Mouse (Mus musculus) neural tube, embryonic 11.5 days (tissue): ENCODE data around the gene Grid2ip. TPM values are rescaled to one million over a fixed set of nuclear protein-coding genes. Genes with fewer than 3 reads are reported as not detected.
"Not testable (repeated sequence)": the region's sequence is repeated elsewhere in the genome, so short reads cannot be mapped to it uniquely, and the experiment has no call there.

Experiments
- ATAC-seq: fragments of 200-750 bp; cut with Nextera tagmentation; 2 replicates; pipeline ENCODE4 v1.8.0; 2017; ENCODE audit warnings: moderate number of reproducible peaks, mild to moderate bottlenecking, moderate TSS enrichment, moderate library complexity; ENCODE audit not compliant: insufficient read depth, low FRiP score, low TSS enrichment
- DNase-seq: peaks from one replicate; pipeline ENCODE4 v3.0.0-alpha.2; 2015; ENCODE audit warnings: low spot score
- H3K27ac ChIP-seq: fragments of 300-500 bp; sonication (generic); 2 replicates; pipeline ENCODE4 v1.5.1; 2014; ENCODE audit warnings: low read depth, mild to moderate bottlenecking, low read length
- H3K27me3 ChIP-seq: fragments of 300-500 bp; sonication (generic); 2 replicates; pipeline ENCODE4 v1.6.1; 2014; ENCODE audit warnings: mild to moderate bottlenecking, low read length, mixed read lengths; ENCODE audit not compliant: control insufficient read depth, insufficient read depth
- H3K36me3 ChIP-seq: fragments of 300-500 bp; sonication (generic); 2 replicates; pipeline ENCODE4 v1.6.1; 2014; ENCODE audit warnings: mild to moderate bottlenecking, low read length, moderate library complexity, mixed read lengths; ENCODE audit not compliant: control insufficient read depth, insufficient read depth
- H3K4me1 ChIP-seq: fragments of 300-500 bp; sonication (generic); 2 replicates; pipeline ENCODE4 v1.6.1; 2014; ENCODE audit warnings: low read length, mixed read lengths; ENCODE audit not compliant: control insufficient read depth, insufficient read depth
- H3K4me2 ChIP-seq: fragments of 300-500 bp; sonication (generic); 2 replicates; pipeline ENCODE4 v1.6.1; 2014; ENCODE audit warnings: low read depth, mild to moderate bottlenecking, moderate library complexity
- H3K4me3 ChIP-seq: fragments of 300-500 bp; sonication (generic); 2 replicates; pipeline ENCODE4 v1.5.1; 2014; ENCODE audit warnings: low read depth, low read length
- H3K9ac ChIP-seq: fragments of 300-500 bp; sonication (generic); 2 replicates; pipeline ENCODE4 v1.6.1; 2014; ENCODE audit warnings: mild to moderate bottlenecking, low read length
- H3K9me3 ChIP-seq: fragments of 300-500 bp; sonication (generic); 2 replicates; pipeline ENCODE4 v1.6.1; 2016; ENCODE audit warnings: low read length; ENCODE audit not compliant: control insufficient read depth
- WGBS: fragments of 180-500 bp; shearing (Covaris S2); extraction: QIAGEN DNeasy Blood & Tissue Kit; methylation state at CpG from one replicate; pipeline ENCODE4 v1.1.7; 2014; 5-methylcytosine and 5-hydroxymethylcytosine counted together
- polyA plus RNA-seq: library from polyadenylated mRNA; unstranded; fragments of >200 nt; fragmentation: Nextera tagmentation; extraction: Ambion mirVana; gene quantifications from 2 replicates; pipeline ENCODE4 v1.2.1, GENCODE M21; 2014

Grid2ip gene
- polyA plus RNA-seq, 1 experiment from 2014 or later = not detected

- Histone ChIP-seq H3K27ac (no peak overlapping the region), H3K4me2 (no peak overlapping the region), H3K36me3 (no peaks in the 10 kb centered on the region), H3K9ac (no peak overlapping the region), H3K27me3 (peaks cover 71% of the 10 kb centered on the region), H3K9me3 (no peaks in the 10 kb centered on the region), H3K4me3 (no peak overlapping the region), H3K4me1 (0 out of 2 replicates have a peak, but pooled peaks cover 2% of the 10 kb centered on the region)
- DNase-seq = no peak
- ATAC-seq = no peak
- WGBS = 53% methylated on average over 4 of the region's 4 CpGs
These were observed 14.0 kb downstream of the Grid2ip start for GRCm38 (mm10) chr5:143371146-143371510.

- no peaks in the 10 kb centered on the region for H3K9me3 ChIP-seq
- H3K4me3 ChIP-seq = peak overlapping the region; percentile 26
- H3K4me2 ChIP-seq = peak overlapping the region; percentile 36
- H3K27ac ChIP-seq = no peak overlapping the region
- H3K4me1 ChIP-seq = 0 out of 2 replicates have a peak, but pooled peaks cover 2% of the 10 kb centered on the region
- H3K9ac ChIP-seq = no peak overlapping the region
- DNase-seq = peak; percentile 21
- 4% methylated on average over 28 of the region's 35 CpGs for WGBS
- H3K36me3 ChIP-seq = no peaks in the 10 kb centered on the region
- peaks cover 70% of the 10 kb centered on the region for H3K27me3 ChIP-seq
- ATAC-seq = no peak
These were observed 15.7 kb downstream of the Grid2ip start for GRCm38 (mm10) chr5:143372818-143373217.

GRCm38 (mm10) chr5:143375242-143375641 is 18.1 kb downstream of the Grid2ip start:
- H3K36me3 ChIP-seq = no peaks in the 10 kb centered on the region
- no peaks in the 10 kb centered on the region for H3K9me3 ChIP-seq
- no peaks in the 10 kb centered on the region for H3K4me1 ChIP-seq
- no peak overlapping the region for H3K9ac ChIP-seq
- peaks cover 46% of the 10 kb centered on the region for H3K27me3 ChIP-seq
- ATAC-seq = no peak
- no peak overlapping the region for H3K27ac ChIP-seq
- DNase-seq = peak; percentile 73
- WGBS = 10% methylated on average over 21 of the region's 21 CpGs
- no peak overlapping the region for H3K4me2 ChIP-seq
- H3K4me3 ChIP-seq = no peak overlapping the region

- H3K4me1 ChIP-seq = no peaks in the 10 kb centered on the region
- no peaks in the 10 kb centered on the region for H3K36me3 ChIP-seq
- H3K9me3 ChIP-seq = no peaks in the 10 kb centered on the region
- H3K4me2 ChIP-seq = no peak overlapping the region
- H3K27me3 ChIP-seq = peaks cover 39% of the 10 kb centered on the region
- H3K4me3 ChIP-seq = no peak overlapping the region
- WGBS = 83% methylated on average over 4 of the region's 4 CpGs
- H3K9ac ChIP-seq = no peak overlapping the region
- DNase-seq (no peak), ATAC-seq (no peak)
- H3K27ac ChIP-seq = no peak overlapping the region
These were observed 19.0 kb downstream of the Grid2ip start for GRCm38 (mm10) chr5:143376156-143376555.

- ATAC-seq (no peak), DNase-seq (peak; percentile 36)
- Histone ChIP-seq H3K27ac (no peak overlapping the region), H3K9ac (no peak overlapping the region), H3K9me3 (no peaks in the 10 kb centered on the region), H3K27me3 (peaks cover 13% of the 10 kb centered on the region; the same call in 1 of the 2 replicates), H3K4me1 (no peaks in the 10 kb centered on the region), H3K4me2 (peak overlapping the region; percentile 53), H3K36me3 (no peaks in the 10 kb centered on the region), H3K4me3 (peak overlapping the region; percentile 22)
- 10% methylated on average over 39 of the region's 39 CpGs for WGBS
These were observed 29.9 kb downstream of the Grid2ip start for GRCm38 (mm10) chr5:143386797-143387621.

- ATAC-seq = no peak
- no peak overlapping the region for H3K9ac ChIP-seq
- no peaks in the 10 kb centered on the region for H3K27me3 ChIP-seq
- H3K36me3 ChIP-seq = no peaks in the 10 kb centered on the region
- H3K4me1 ChIP-seq = no peaks in the 10 kb centered on the region
- DNase-seq = no peak
- H3K4me3 ChIP-seq = no peak overlapping the region
- H3K27ac ChIP-seq = no peak overlapping the region
- H3K4me2 ChIP-seq = no peak overlapping the region
- 74% methylated on average over 7 of the region's 7 CpGs for WGBS
- no peaks in the 10 kb centered on the region for H3K9me3 ChIP-seq
These were observed 37.0 kb downstream of the Grid2ip start for GRCm38 (mm10) chr5:143394184-143394583.

GRCm38 (mm10) chr5:143394966-143395365 is 37.8 kb downstream of the Grid2ip start:
- not testable (repeated sequence) for H3K27ac ChIP-seq, H3K9me3 ChIP-seq, H3K9ac ChIP-seq, H3K4me2 ChIP-seq, H3K36me3 ChIP-seq, H3K4me3 ChIP-seq, ATAC-seq, H3K4me1 ChIP-seq, H3K27me3 ChIP-seq
- 95% methylated on average over 2 of the region's 2 CpGs for WGBS
- DNase-seq = peak; percentile 49

GRCm38 (mm10) chr5:143395649-143396048 is 38.5 kb downstream of the Grid2ip start:
- Histone ChIP-seq H3K27ac (no peak overlapping the region), H3K36me3 (no peaks in the 10 kb centered on the region), H3K9me3 (no peaks in the 10 kb centered on the region), H3K4me2 (no peak overlapping the region), H3K4me3 (no peak overlapping the region), H3K9ac (no peak overlapping the region), H3K4me1 (no peaks in the 10 kb centered on the region), H3K27me3 (no peaks in the 10 kb centered on the region)
- ATAC-seq = no peak
- DNase-seq = no peak
- 36% methylated on average over 2 of the region's 2 CpGs for WGBS

GRCm38 (mm10) chr5:143400501-143400900 is 43.4 kb downstream of the Grid2ip start:
- no peak overlapping the region for H3K4me3 ChIP-seq
- no peaks in the 10 kb centered on the region for H3K27me3 ChIP-seq
- H3K36me3 ChIP-seq = no peaks in the 10 kb centered on the region
- H3K9ac ChIP-seq = no peak overlapping the region
- peaks cover 16% of the 10 kb centered on the region for H3K4me1 ChIP-seq
- ATAC-seq (no peak), DNase-seq (no peak)
- H3K4me2 ChIP-seq = no peak overlapping the region
- 92% methylated on average over 12 of the region's 12 CpGs for WGBS
- H3K27ac ChIP-seq = no peak overlapping the region
- no peaks in the 10 kb centered on the region for H3K9me3 ChIP-seq
